Mouse (Mus musculus): ENCODE data around the gene Atp6v0b. TPM values are rescaled to one million over a fixed set of nuclear protein-coding genes. Genes with fewer than 3 reads are reported as not detected.

Atp6v0b gene
- total and polyA plus RNA-seq, 3 experiments: 109 to 279 (median 124) TPM

- Histone ChIP-seq H3K36me3 (ENCODE audit: control insufficient read depth, insufficient read depth, low read length) (no peaks in the 10 kb centered on the region), H3K79me2 (replicated peaks; ENCODE audit: control insufficient read depth, insufficient read depth, low read length) (no peaks in the 10 kb centered on the region), H3K9ac (ENCODE audit: low read depth, low read length) (peak overlapping the region; percentile 78), H3K27ac (peak overlapping the region; percentile 59), H3K4me3 (peak overlapping the region; percentile 62), H3K4me1 (ENCODE audit: control insufficient read depth, insufficient read depth, low read length) (peaks cover 5% of the 10 kb centered on the region), H3K27me3 (ENCODE audit: control insufficient read depth, insufficient read depth, low read length) (no peaks in the 10 kb centered on the region; the same call in 1 of the 2 replicates)
- TF ChIP-seq POLR2A (IDR thresholded peaks at IDR 0.05; ENCODE audit: insufficient read depth, low read depth, low read length) (no peak), EP300 (IDR thresholded peaks at IDR 0.05; ENCODE audit: insufficient read depth, low read depth, low read length) (no peak), CTCF (IDR thresholded peaks at IDR 0.05) (no peak)
- WGBS: 1% methylated on average over 58 of the region's 60 CpGs
- intact Hi-C loops (cut with DNase I): loop anchor here (2.0 to 5.0 kb wide), 2 partner anchors 23 to 92 kb away; partner anchors contain the start of gene Artn
- DNase-seq: peak in 1 of 2 experiments; percentile 61
Observed at GRCm38 (mm10) chr4:117835531-117836111, 51.5 kb downstream of the Atp6v0b start.

GRCm38 (mm10) chr4:117834845-117835530 is 52.1 kb downstream of the Atp6v0b start:
- H3K27me3 ChIP-seq (ENCODE audit: control insufficient read depth, insufficient read depth, low read length): no peaks in the 10 kb centered on the region
- DNase-seq: peak; percentile 77 to 81
- H3K27ac ChIP-seq: peak overlapping the region; percentile 39
- peaks cover 11% of the 10 kb centered on the region for H3K4me1 ChIP-seq (ENCODE audit: control insufficient read depth, insufficient read depth, low read length)
- peak overlapping the region; percentile 62 for H3K4me3 ChIP-seq
- 6% methylated on average over 36 of the region's 36 CpGs for WGBS
- no peak for TF ChIP-seq CTCF (IDR thresholded peaks at IDR 0.05)
- peak; percentile 41; the same call in 1 of the 2 replicates for TF ChIP-seq POLR2A (IDR thresholded peaks at IDR 0.05; ENCODE audit: insufficient read depth, low read depth, low read length)
- TF ChIP-seq EP300 (IDR thresholded peaks at IDR 0.05; ENCODE audit: insufficient read depth, low read depth, low read length): 0 out of 2 replicates have a peak, but pooled peaks have one; percentile 10
- H3K36me3 ChIP-seq (ENCODE audit: control insufficient read depth, insufficient read depth, low read length): no peaks in the 10 kb centered on the region
- H3K9ac ChIP-seq (ENCODE audit: low read depth, low read length): peak overlapping the region; percentile 78
- H3K79me2 ChIP-seq (replicated peaks; ENCODE audit: control insufficient read depth, insufficient read depth, low read length): no peaks in the 10 kb centered on the region
- intact Hi-C loops (cut with DNase I): loop anchor here (2.0 to 5.0 kb wide), 2 partner anchors 24 to 92 kb away; partner anchors contain the start of gene Artn

GRCm38 (mm10) chr4:117834457-117834844 is 52.7 kb downstream of the Atp6v0b start, which contains the start of gene Slc6a9:
TSS of gene Slc6a9 (plus strand) at chr4:117834506.
- Histone ChIP-seq H3K4me1 (ENCODE audit: control insufficient read depth, insufficient read depth, low read length) (peaks cover 13% of the 10 kb centered on the region), H3K4me3 (peak within 1 kb of the TSS; percentile 62), H3K9ac (ENCODE audit: low read depth, low read length) (peak within 1 kb of the TSS; percentile 78), H3K27ac (peak within 1 kb of the TSS; percentile 39), H3K36me3 (ENCODE audit: control insufficient read depth, insufficient read depth, low read length) (no peaks in the 10 kb centered on the region), H3K27me3 (ENCODE audit: control insufficient read depth, insufficient read depth, low read length) (no peaks in the 10 kb centered on the region), H3K79me2 (replicated peaks; ENCODE audit: control insufficient read depth, insufficient read depth, low read length) (no peaks in the 10 kb centered on the region)
- WGBS: 45% methylated on average over 3 of the region's 3 CpGs
- intact Hi-C loops (cut with DNase I): loop anchor here (2.0 kb wide), 1 partner anchor 24 kb away; no protein-coding TSS in a partner anchor
- DNase-seq: no peak
- TF ChIP-seq EP300 (IDR thresholded peaks at IDR 0.05; ENCODE audit: insufficient read depth, low read depth, low read length): no peak

Other genes starting within 250 kb of the Atp6v0b start
- gene Dmap1, start 205.1 kb downstream of the Atp6v0b start, total RNA-seq (2021): 10 to 100 TPM; 17.9 to 19.4 TPM
- gene Dmap1, start 205.1 kb downstream of the Atp6v0b start, polyA plus RNA-seq (2012; rRNA removed): 14.1 and 18.5 TPM in 2 replicates
- gene Gm12845, start 162.9 kb downstream of the Atp6v0b start, total RNA-seq (2021): not detected
- not detected in 2 replicates for gene Gm12845, start 162.9 kb downstream of the Atp6v0b start, polyA plus RNA-seq (2012; rRNA removed)
- gene Klf17, start 121.7 kb downstream of the Atp6v0b start, total RNA-seq (2021): not detected
- not detected in 2 replicates for gene Klf17, start 121.7 kb downstream of the Atp6v0b start, polyA plus RNA-seq (2012; rRNA removed)
- 1 to 10 TPM; 2.5 to 3.4 TPM for gene Slc6a9, start 52.8 kb downstream of the Atp6v0b start, total RNA-seq (2021)
- 6.9 and 9.2 TPM in 2 replicates for gene Slc6a9, start 52.8 kb downstream of the Atp6v0b start, polyA plus RNA-seq (2012; rRNA removed)
- gene Ccdc24, start 14.8 kb downstream of the Atp6v0b start, total RNA-seq (2021): under 1 TPM; 0.09 to 0.18 TPM
- gene Ccdc24, start 14.8 kb downstream of the Atp6v0b start, polyA plus RNA-seq (2012; rRNA removed): 1.1 and 2.0 TPM in 2 replicates
- 1 to 10 TPM; 4.0 to 4.3 TPM for gene B4galt2, start 3.8 kb downstream of the Atp6v0b start, total RNA-seq (2021)
- gene B4galt2, start 3.8 kb downstream of the Atp6v0b start, polyA plus RNA-seq (2012; rRNA removed): 8.6 and 9.3 TPM in 2 replicates
- gene Dph2, start 4.7 kb upstream of the Atp6v0b start, total RNA-seq (2021): 1 to 10 TPM; 3.0 to 3.9 TPM
- 7.3 and 8.4 TPM in 2 replicates for gene Dph2, start 4.7 kb upstream of the Atp6v0b start, polyA plus RNA-seq (2012; rRNA removed)
- gene Ipo13, start 27.7 kb upstream of the Atp6v0b start, total RNA-seq (2021): 10 to 100 TPM; 60.8 to 68.4 TPM
- 104 and 108 TPM in 2 replicates for gene Ipo13, start 27.7 kb upstream of the Atp6v0b start, polyA plus RNA-seq (2012; rRNA removed)
- gene Artn, start 42.4 kb upstream of the Atp6v0b start, total RNA-seq (2021): not detected
- gene Artn, start 42.4 kb upstream of the Atp6v0b start, polyA plus RNA-seq (2012; rRNA removed): 0.09 and 0.23 TPM in 2 replicates
- gene St3gal3, start 247.6 kb upstream of the Atp6v0b start, total RNA-seq (2021): 10 to 100 TPM; 55.8 to 70.6 TPM
- gene St3gal3, start 247.6 kb upstream of the Atp6v0b start, polyA plus RNA-seq (2012; rRNA removed): 54.9 and 68.2 TPM in 2 replicates